Mouse (Mus musculus) thymus, adult 2 months (tissue): ENCODE data around the gene Gsg1l. TPM values are rescaled to one million over a fixed set of nuclear protein-coding genes. Genes with fewer than 3 reads are reported as not detected.

Experiments used
- DNase-seq: peaks from one replicate; pipeline ENCODE4 v3.0.0; 2021
- H3K27ac ChIP-seq: fragments of 200-500 bp; 2 replicates; pipeline ENCODE4 v1.5.1; 2012; ENCODE audit warnings: low read length, control low read depth; ENCODE audit not compliant: control insufficient read depth, insufficient read depth
- H3K27me3 ChIP-seq: fragments of 200-500 bp; 2 replicates; pipeline ENCODE4 v1.6.1; 2012; ENCODE audit warnings: mild to moderate bottlenecking, low read length, moderate library complexity, mixed read lengths; ENCODE audit not compliant: control insufficient read depth, insufficient read depth
- H3K36me3 ChIP-seq: fragments of 200-500 bp; 2 replicates; pipeline ENCODE4 v1.6.1; 2012; ENCODE audit warnings: mild to moderate bottlenecking, low read length, moderate library complexity; ENCODE audit not compliant: control insufficient read depth, insufficient read depth
- H3K4me1 ChIP-seq: fragments of 200-500 bp; replicated peaks from 2 replicates; pipeline ENCODE4 v1.6.1; 2012; ENCODE audit warnings: low read length; ENCODE audit not compliant: control insufficient read depth, insufficient read depth
- H3K4me3 ChIP-seq: fragments of 200-500 bp; 2 replicates; pipeline ENCODE4 v1.5.1; 2012; ENCODE audit warnings: mild to moderate bottlenecking, low read length, control low read depth, moderate library complexity; ENCODE audit not compliant: control insufficient read depth, insufficient read depth
- CTCF ChIP-seq: fragments of 200-500 bp; IDR thresholded peaks from 2 replicates; pipeline ENCODE4 v1.5.1; 2012; ENCODE audit warnings: mild to moderate bottlenecking, control low read depth, low read length, moderate library complexity, borderline replicate concordance; ENCODE audit not compliant: control insufficient read depth, poor library complexity, insufficient read depth; ENCODE audit errors: extremely low read depth
- POLR2A ChIP-seq: fragments of 200-500 bp; IDR thresholded peaks from 2 replicates; pipeline ENCODE4 v1.6.1; 2012; ENCODE audit warnings: mild to moderate bottlenecking, low read length, control low read depth, moderate library complexity; ENCODE audit not compliant: control insufficient read depth, poor library complexity, insufficient read depth; ENCODE audit errors: extremely low read depth
- WGBS: fragments of 180-500 bp; shearing (Covaris S2); methylation state at CpG from one replicate; pipeline ENCODE4 v1.1.7; 2018; 5-methylcytosine and 5-hydroxymethylcytosine counted together
- polyA plus RNA-seq: library from polyadenylated mRNA; depleted of rRNA; stranded (reverse); fragments of >200 nt; gene quantifications from 2 replicates; pipeline ENCODE4 v1.2.3, GENCODE M21; 2012

Gsg1l gene
- polyA plus RNA-seq, 1 experiment = 0.94 TPM

DNA sequence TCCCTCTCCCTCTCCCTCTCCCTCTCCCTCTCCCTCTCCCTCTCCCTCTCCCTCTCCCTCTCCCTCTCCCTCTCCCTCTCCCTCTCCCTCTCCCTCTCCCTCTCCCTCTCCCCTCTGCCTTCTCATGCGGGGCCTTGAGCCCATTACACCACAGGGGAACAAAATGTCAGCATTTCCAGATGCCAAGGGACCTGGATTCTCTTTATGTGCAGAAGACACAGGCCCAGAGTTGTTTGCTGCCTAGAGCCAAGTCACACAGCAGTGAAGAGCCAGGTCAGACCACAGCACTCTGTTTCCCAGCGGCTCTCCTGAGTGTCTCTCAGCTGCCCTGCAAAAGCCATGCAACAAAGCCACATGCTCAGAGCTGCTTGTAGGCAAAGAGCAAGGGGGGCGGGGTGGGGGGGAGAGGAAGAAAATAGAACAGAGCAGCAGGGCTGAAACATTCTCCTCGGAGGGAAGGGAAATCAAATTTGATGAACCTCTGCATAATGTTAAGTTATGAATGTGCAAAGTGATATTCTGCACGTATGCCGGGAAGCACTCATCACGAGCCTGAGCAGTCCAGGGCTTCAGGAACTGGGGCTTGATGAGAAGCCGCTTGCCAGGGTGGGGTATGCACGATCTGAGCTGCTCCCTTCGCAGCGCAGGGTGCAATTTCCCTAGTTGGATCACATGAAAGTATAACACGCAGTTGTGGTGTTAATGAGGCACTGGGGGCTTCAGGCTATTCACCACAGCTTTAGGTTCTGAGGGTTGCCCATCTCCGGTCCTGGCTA is 181.6 kb downstream of the Gsg1l start:
- no peaks in the 10 kb centered on the region for H3K36me3 ChIP-seq
- 76% methylated on average over 13 of the region's 13 CpGs for WGBS
- no peaks in the 10 kb centered on the region for H3K27me3 ChIP-seq
- no peak overlapping the region for H3K27ac ChIP-seq
- no peak for TF ChIP-seq POLR2A
- no peak for TF ChIP-seq CTCF
- no peak for DNase-seq
- H3K4me3 ChIP-seq = no peak overlapping the region
- H3K4me1 ChIP-seq = no peaks in the 10 kb centered on the region

DNA sequence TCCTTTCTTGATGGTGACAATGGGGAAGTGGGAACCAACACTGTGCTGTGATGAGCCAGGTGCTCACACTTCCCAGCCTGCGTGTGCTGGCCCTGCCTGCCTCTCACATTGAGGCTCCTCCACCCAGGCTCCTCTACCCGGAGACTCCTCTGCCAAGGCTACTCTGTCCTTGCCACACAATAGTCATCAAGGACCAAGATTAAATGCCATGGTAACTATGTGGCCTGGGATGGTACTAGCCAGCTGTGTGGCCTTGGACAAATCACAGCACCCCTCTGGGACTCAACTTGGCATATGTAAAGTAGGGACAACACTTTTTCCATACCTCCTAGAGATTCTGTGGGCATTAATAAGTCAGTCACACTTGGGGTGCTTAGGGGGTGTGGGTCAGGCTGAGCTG is 182.3 kb downstream of the Gsg1l start:
- Histone ChIP-seq H3K4me3 (no peak overlapping the region), H3K27me3 (no peaks in the 10 kb centered on the region), H3K27ac (no peak overlapping the region), H3K36me3 (no peaks in the 10 kb centered on the region), H3K4me1 (no peaks in the 10 kb centered on the region)
- DNase-seq = no peak
- WGBS = 69% methylated on average over 2 of the region's 2 CpGs
- TF ChIP-seq CTCF (no peak), POLR2A (no peak)

DNA sequence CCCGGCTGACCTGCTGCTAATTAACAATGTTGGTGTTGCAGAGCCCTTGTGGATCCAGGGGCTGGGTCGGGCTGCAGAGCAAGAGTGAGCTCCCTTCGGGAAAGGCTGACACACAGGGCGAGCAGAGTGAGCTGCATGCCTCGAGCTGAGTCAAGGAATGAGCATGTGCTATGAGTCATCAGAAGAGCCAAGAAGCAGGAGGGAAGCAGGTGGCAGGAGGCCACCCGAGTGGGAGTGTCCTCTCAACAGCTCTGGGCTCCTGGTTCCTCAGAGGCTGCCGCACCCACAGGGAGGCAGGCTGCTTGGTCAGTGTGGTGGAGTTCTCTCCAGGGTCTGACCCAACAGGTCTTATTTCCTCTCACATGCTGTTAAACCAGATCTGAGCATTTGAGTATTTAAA is 183.2 kb downstream of the Gsg1l start:
- Histone ChIP-seq H3K4me1 (no peaks in the 10 kb centered on the region), H3K27ac (no peak overlapping the region), H3K27me3 (no peaks in the 10 kb centered on the region), H3K36me3 (no peaks in the 10 kb centered on the region), H3K4me3 (no peak overlapping the region)
- DNase-seq = no peak
- 18% methylated on average over 7 of the region's 7 CpGs for WGBS
- TF ChIP-seq CTCF (no peak), POLR2A (no peak)

DNA sequence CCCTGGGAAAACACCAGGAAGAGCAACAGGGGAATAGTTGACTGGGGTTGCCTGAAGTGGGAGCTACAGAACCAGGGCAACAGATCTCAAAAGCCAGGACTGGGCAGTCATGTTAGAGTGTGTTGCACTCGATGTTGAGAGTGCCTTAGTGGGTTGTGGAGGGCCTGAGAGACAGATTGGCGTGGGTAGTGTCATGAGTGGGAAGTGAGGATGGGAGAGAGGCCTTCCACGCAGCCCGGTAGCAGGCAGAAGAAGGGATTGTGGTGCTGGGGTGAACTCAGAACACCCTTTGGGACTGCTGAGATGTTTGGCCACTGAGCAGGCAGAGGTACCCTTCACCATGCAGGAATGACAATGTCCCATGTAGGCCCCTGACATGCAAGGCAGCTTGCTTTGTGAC is 185.2 kb downstream of the Gsg1l start:
- Histone ChIP-seq H3K27me3 (no peaks in the 10 kb centered on the region), H3K4me1 (no peaks in the 10 kb centered on the region), H3K27ac (no peak overlapping the region), H3K4me3 (no peak overlapping the region), H3K36me3 (no peaks in the 10 kb centered on the region)
- 80% methylated on average over 4 of the region's 4 CpGs for WGBS
- no peak for TF ChIP-seq POLR2A
- TF ChIP-seq CTCF = no peak
- no peak for DNase-seq

DNA sequence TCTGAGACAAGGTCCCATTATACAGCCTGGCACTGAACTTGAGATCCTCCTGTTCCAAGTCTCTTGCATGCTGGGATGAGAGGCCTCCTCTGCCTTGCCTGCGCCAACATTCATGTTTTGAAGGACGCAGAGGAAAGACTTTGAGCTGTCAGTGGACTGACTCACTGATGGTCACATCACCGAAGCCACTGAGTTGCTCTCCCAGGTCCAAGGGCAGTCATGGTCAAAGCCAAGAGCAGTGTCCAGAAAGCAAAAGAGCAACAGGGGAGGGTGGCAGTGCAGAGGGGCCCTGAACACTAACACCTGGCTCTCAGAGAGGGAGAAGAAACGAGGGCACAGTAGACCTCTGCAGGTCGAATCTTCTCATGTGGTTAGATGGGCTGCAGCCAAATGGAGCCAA is 188.6 kb downstream of the Gsg1l start:
- no peak for TF ChIP-seq POLR2A
- TF ChIP-seq CTCF = no peak
- Histone ChIP-seq H3K4me1 (no peaks in the 10 kb centered on the region), H3K4me3 (no peak overlapping the region), H3K36me3 (no peaks in the 10 kb centered on the region), H3K27ac (no peak overlapping the region), H3K27me3 (no peaks in the 10 kb centered on the region)
- DNase-seq = no peak
- 93% methylated on average over 5 of the region's 5 CpGs for WGBS

DNA sequence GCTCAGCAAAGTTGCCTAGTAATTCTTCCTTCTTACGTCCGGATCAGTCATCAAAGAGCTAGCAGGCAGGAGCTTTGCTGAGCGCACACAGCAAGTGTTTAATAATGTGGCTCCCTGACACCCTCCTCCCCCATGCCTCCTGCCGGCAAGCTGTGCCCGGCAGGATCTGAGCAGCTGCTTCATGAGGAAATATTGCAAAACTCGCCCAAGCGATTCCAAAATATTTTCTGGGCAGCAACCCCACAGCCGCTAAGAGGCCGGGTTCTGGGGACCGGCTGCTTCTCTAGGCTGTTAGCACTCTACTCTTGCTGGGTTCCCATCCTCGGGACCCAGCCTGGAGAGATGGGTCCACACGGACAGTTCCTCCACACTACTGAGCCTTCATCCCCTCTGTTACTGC is 193.8 kb downstream of the Gsg1l start:
- H3K27me3 ChIP-seq = no peaks in the 10 kb centered on the region
- no peak overlapping the region for H3K27ac ChIP-seq
- 78% methylated on average over 12 of the region's 12 CpGs for WGBS
- no peak overlapping the region for H3K4me3 ChIP-seq
- no peaks in the 10 kb centered on the region for H3K36me3 ChIP-seq
- TF ChIP-seq POLR2A (no peak), CTCF (no peak)
- no peaks in the 10 kb centered on the region for H3K4me1 ChIP-seq
- no peak for DNase-seq
